Mouse (Mus musculus): Measurements from ENCODE around the gene Ltbr. TPM values are rescaled to one million over a fixed set of nuclear protein-coding genes. Genes with fewer than 3 reads are reported as not detected.

Ltbr gene
- polyA plus RNA-seq, 1 experiment, result 34.5 TPM

DNA sequence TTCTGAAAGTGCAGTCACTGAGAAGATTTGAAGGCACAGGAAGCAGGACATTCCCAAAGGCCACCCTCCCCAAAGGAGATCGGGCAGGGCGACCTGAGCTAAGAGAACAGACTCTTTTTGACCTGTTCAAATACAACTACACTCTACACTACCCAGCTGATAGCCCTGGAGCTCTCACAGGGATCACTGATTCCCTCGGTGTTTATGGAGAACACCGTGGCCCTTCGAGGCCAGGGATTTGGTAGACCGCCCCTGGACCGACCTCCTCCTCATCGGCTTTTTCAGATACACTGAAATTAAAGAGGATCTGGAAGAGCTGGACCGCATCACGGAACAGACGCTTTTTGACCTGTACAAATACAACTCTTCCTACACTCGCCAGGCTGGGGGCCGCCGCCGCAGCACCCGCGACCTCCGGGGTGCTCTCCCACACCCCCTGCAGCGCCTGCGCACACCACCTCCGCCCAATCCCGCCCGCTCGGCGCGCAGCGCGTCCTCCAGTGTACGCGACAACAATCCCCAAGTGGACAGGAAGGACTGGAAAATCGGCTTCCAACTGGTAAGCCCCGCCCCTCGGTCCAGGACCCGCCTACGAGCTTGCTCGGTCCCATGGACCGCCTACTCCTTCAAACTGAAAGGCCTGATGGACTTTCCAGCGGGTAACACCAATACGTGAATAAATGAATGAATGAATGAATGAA lies 17.1 kb upstream of the Ltbr start:
- Histone ChIP-seq H3K4me3 (ENCODE audit: insufficient read depth, low read depth, low read length) (peak overlapping the region; percentile 90), H3K4me1 (ENCODE audit: control insufficient read depth, insufficient read depth, insufficient read length, low read length) (no peaks in the 10 kb centered on the region), H3K27ac (replicated peaks; ENCODE audit: low read depth, low read length) (peak overlapping the region; percentile 85)

- Histone ChIP-seq H3K4me1 (ENCODE audit: control insufficient read depth, insufficient read depth, insufficient read length, low read length) (no peaks in the 10 kb centered on the region), H3K27ac (replicated peaks; ENCODE audit: low read depth, low read length) (no peak overlapping the region), H3K4me3 (ENCODE audit: insufficient read depth, low read depth, low read length) (no peak overlapping the region)
These were observed 14.6 kb upstream of the Ltbr start for GRCm38 (mm10) chr6:125328243-125328642.

DNA sequence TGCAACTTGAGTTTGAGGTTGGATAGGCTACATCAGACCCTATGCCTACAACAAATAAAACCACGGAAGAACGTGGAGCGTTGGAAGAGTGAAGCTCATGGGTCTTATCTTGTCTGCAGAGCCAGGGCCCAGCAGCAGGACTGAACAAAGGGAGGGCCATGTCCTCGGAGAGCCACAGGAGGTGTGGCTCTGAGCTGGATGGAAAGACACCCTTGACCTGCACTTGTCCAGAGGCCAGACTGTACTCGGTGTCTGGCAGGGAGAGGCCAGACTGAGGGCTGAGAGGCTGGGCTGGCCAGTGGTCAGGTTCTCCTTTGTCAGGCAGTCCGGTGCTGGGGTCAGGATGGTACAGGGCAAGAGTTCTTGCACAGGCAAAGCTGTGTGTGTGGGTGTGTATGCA lies 11.7 kb upstream of the Ltbr start:
- Histone ChIP-seq H3K4me1 (ENCODE audit: control insufficient read depth, insufficient read depth, insufficient read length, low read length) (no peaks in the 10 kb centered on the region; the same call in 1 of the 2 replicates), H3K27ac (replicated peaks; ENCODE audit: low read depth, low read length) (no peak overlapping the region), H3K4me3 (ENCODE audit: insufficient read depth, low read depth, low read length) (no peak overlapping the region)

DNA sequence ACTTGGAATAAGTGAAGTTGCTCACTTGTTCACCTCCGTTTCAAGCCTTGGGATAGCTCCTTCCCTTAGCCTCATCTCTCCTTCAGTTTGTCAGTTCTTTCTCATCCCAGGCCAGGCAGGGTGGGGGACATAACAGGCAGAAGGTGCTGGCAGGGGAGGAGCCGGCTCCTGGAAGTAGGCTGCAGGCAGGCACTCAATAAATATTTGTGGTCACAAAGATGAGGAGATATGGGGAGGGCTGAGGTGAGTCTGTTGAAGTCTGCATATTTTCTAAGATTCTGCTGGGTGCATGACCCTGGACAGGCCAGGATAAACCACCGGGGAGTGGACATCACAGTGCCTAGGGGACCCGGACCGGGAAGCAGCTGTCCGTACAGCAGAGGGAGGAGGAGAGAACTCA lies 9.9 kb upstream of the Ltbr start:
- Histone ChIP-seq H3K4me1 (ENCODE audit: control insufficient read depth, insufficient read depth, insufficient read length, low read length) (no peaks in the 10 kb centered on the region; the same call in 1 of the 2 replicates), H3K27ac (replicated peaks; ENCODE audit: low read depth, low read length) (no peak overlapping the region), H3K4me3 (ENCODE audit: insufficient read depth, low read depth, low read length) (no peak overlapping the region)

GRCm38 (mm10) chr6:125322794-125323193 lies 9.1 kb upstream of the Ltbr start:
- no peaks in the 10 kb centered on the region; the same call in 1 of the 2 replicates for H3K4me1 ChIP-seq (ENCODE audit: control insufficient read depth, insufficient read depth, insufficient read length, low read length)
- H3K27ac ChIP-seq (replicated peaks; ENCODE audit: low read depth, low read length), result no peak overlapping the region
- no peak overlapping the region for H3K4me3 ChIP-seq (ENCODE audit: insufficient read depth, low read depth, low read length)

GRCm38 (mm10) chr6:125321114-125321855 lies 7.6 kb upstream of the Ltbr start:
- Histone ChIP-seq H3K4me1 (ENCODE audit: control insufficient read depth, insufficient read depth, insufficient read length, low read length) (no peaks in the 10 kb centered on the region; the same call in 1 of the 2 replicates), H3K4me3 (ENCODE audit: insufficient read depth, low read depth, low read length) (no peak overlapping the region), H3K27ac (replicated peaks; ENCODE audit: low read depth, low read length) (no peak overlapping the region)

- H3K27ac ChIP-seq (replicated peaks; ENCODE audit: low read depth, low read length), result no peak within 1 kb of the TSS
- no peak within 1 kb of the TSS for H3K4me3 ChIP-seq (ENCODE audit: insufficient read depth, low read depth, low read length)
- H3K4me1 ChIP-seq (ENCODE audit: control insufficient read depth, insufficient read depth, insufficient read length, low read length), result no peaks in the 10 kb centered on the region; the same call in 1 of the 2 replicates
These were observed 6.6 kb upstream of the Ltbr start, which contains the start of gene Scnn1a for GRCm38 (mm10) chr6:125320323-125320722. Gene Scnn1a (plus strand): TSS chr6:125320659.

DNA sequence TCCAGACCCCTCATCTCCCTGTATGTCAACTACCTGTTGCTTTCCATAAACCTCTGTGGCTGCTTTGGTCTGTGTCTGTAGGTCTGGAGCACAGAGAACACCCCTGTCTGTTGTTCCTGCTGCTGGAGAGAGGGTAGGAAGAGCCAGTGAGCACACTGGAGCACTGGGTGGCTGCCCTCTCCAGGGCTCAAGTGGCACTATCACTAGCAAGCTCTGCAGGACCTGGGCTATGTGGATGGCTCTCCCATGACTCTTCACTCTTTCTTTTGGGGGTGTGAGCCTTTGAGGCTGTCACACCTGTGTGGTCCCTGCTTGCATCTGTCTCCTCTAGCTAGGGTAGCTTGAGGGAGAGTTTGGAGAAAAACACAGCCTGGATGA lies 6.2 kb upstream of the Ltbr start:
- Histone ChIP-seq H3K4me3 (ENCODE audit: insufficient read depth, low read depth, low read length) (no peak overlapping the region), H3K4me1 (ENCODE audit: control insufficient read depth, insufficient read depth, insufficient read length, low read length) (no peaks in the 10 kb centered on the region; the same call in 1 of the 2 replicates), H3K27ac (replicated peaks; ENCODE audit: low read depth, low read length) (no peak overlapping the region)

DNA sequence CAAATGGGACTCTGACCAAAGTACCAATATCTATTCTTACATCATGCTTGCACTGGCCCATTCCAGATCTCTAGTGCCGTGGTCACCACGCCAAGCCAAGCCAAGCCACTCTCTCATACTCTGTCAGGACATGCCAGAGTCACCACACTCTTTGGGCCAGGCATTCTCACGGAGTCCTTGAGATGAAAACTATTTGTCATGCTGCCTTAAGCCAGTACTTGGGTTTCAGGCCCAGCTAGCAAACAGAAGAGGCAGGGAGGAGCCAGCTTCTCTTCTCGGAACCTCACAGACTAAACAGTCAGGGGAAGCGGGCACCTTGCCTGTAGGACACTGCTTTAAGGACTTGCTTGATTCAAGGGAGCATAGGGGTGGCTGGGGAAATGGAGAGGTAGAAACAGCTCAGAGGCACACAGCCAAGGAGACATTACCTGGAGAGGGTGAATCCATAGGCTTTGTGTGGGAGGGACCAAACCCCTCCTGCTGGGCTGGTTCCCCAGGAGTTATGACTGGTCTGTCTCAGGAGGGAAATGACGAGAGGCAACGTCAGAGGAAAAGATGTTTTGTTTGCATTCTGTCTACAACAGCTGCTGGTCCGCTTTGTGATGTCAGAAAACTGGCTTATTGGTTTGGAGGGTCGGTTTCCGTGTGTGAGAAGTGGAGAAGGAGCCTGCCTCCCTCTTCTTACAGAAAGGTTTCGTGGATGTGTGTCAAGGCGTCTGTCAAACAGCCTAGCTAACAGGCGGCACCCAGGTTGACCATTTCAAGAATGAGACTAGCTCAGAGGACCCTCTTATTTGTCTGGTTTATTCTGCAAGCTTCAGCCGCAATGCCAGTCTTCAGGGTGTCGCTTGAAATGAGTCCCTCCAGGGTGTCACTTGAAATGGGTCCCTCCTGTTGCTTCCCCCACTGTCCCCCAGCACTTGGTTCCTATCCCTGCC lies 5.6 kb upstream of the Ltbr start:
- H3K4me1 ChIP-seq (ENCODE audit: control insufficient read depth, insufficient read depth, insufficient read length, low read length), result peaks cover 3% of the 10 kb centered on the region; the same call in 1 of the 2 replicates
- no peak overlapping the region for H3K27ac ChIP-seq (replicated peaks; ENCODE audit: low read depth, low read length)
- H3K4me3 ChIP-seq (ENCODE audit: insufficient read depth, low read depth, low read length), result no peak overlapping the region

DNA sequence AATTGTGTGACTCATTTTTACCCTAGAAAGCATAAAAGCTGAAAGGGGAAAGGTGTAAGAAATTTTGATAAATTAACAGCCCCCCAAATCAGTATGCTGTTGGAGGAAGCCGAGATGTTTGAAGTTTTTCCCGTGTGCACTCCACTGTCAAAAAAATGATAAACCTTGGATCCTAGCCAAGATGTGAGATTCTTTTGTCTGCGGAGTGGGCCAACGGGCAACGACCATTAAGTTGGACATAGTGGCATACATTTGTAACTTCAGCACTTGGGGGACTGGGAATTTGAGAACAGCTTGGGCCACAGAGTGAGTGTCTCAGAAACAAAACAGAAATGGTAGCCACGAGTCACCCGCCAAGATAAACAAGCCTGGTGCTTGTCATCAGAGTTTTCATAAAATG lies 3.4 kb upstream of the Ltbr start:
- Histone ChIP-seq H3K4me3 (ENCODE audit: insufficient read depth, low read depth, low read length) (no peak overlapping the region), H3K4me1 (ENCODE audit: control insufficient read depth, insufficient read depth, insufficient read length, low read length) (peaks cover 9% of the 10 kb centered on the region), H3K27ac (replicated peaks; ENCODE audit: low read depth, low read length) (no peak overlapping the region)

DNA sequence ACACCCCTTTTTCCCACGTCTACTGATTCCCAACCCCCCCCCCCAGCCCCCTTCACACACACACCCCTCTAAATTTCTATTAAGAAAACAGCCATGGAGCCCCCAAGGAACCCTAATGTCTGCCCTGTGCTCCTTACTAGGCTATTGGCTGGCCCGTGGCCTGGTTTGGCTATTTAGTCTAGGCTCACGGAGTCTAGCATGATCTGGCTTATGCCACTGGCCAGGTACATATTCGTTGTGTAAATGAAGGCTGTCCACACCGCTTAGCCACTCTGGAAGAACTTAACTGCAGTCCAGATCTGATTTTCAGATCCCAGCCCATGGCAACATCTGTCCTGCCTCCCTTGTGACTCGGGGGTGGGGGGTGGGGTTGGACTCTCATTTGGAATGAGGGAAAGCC lies 1.1 kb upstream of the Ltbr start:
- H3K4me1 ChIP-seq (ENCODE audit: control insufficient read depth, insufficient read depth, insufficient read length, low read length), result peaks cover 12% of the 10 kb centered on the region
- no peak overlapping the region for H3K27ac ChIP-seq (replicated peaks; ENCODE audit: low read depth, low read length)

GRCm38 (mm10) chr6:125314231-125314563 lies 512 bp upstream of the Ltbr start:
- Histone ChIP-seq H3K4me1 (ENCODE audit: control insufficient read depth, insufficient read depth, insufficient read length, low read length) (peaks cover 12% of the 10 kb centered on the region), H3K27ac (replicated peaks; ENCODE audit: low read depth, low read length) (peak overlapping the region; percentile 91), H3K4me3 (ENCODE audit: insufficient read depth, low read depth, low read length) (peak overlapping the region; percentile 61)

More for the DNA sequence above, 1.1 kb upstream of the Ltbr start:
- H3K4me3 ChIP-seq (ENCODE audit: insufficient read depth, low read depth, low read length), result no peak overlapping the region

GRCm38 (mm10) chr6:125312581-125313355 lies 917 bp downstream of the Ltbr start:
- H3K4me3 ChIP-seq (ENCODE audit: insufficient read depth, low read depth, low read length), result peak overlapping the region; percentile 73
- H3K27ac ChIP-seq (replicated peaks; ENCODE audit: low read depth, low read length), result peak overlapping the region; percentile 82
- peaks cover 12% of the 10 kb centered on the region for H3K4me1 ChIP-seq (ENCODE audit: control insufficient read depth, insufficient read depth, insufficient read length, low read length)

DNA sequence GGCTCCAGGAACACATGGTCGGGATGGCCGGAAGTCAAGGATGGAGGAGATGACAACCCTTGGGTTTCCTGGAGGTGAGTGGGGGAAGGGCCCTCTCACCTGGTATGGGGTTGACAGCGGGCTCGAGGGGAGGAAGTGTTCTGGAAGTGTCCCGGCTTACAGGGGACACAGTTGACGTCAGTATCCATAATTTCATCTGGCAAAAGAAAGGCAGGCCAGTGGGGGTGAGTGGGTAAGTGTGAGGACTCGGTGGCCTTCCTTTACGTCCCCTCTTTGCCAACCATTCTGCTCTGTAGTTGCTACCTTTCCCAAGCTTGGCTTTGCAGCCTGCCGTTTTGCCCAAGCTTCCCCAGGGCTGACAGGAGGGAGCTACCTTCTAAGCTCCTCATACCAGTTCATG lies 1.5 kb downstream of the Ltbr start:
- no peak overlapping the region for H3K27ac ChIP-seq (replicated peaks; ENCODE audit: low read depth, low read length)
- peak overlapping the region; percentile 73 for H3K4me3 ChIP-seq (ENCODE audit: insufficient read depth, low read depth, low read length)
- peaks cover 12% of the 10 kb centered on the region for H3K4me1 ChIP-seq (ENCODE audit: control insufficient read depth, insufficient read depth, insufficient read length, low read length)

Data from brown adipose tissue, adult 24 weeks (tissue).